In the genomic region with DNA sequence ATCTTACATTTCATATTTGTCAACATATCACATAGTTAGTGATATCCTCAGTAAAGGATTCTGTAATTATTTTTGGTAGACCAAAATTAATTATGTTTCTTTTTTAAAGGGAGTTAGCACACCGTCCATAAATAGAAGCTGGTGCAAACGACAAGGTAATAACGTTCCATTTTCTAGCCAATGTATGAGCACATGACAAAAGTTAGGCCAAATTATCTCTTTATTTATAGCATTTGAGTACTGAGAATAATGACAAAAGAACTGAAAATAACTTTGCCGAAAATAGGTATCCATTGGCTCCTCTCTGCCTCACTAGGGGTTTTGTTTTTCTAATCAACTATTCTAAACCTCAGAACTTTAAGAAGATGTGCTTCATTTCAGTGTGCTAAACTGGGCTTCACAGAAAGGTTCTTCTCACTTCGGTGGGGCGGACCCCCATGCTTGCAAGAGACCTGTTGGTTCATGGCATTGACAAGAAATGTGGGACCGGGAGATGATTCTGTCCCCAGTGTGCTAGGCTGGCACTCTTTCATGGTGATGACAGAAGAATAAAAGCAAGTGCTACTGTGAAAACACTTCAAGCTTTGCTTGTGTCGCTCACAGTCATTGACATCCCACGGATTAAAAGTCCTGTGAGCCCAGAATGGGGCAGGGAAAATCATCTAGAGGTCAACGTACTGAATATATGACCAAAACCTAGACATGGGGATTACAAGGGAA, we compare ENCODE assay signal across 27 mouse cellular contexts.
DNase-seq lines count a peak whose midpoint lies in the region; ATAC-seq lines count a peak whose summit lies in the region.
"Had no signal": no experiment of that assay in that cellular context is flagged by ENCODE, and none has a peak within 500 bp of the region (broad histone marks: within the 10 kb centered on the region; RNA-seq: fewer than 3 reads in every experiment).

No protein-coding gene starts in this region.

- no peaks in the 10 kb centered on the region for H3K27me3 ChIP-seq in heart, embryonic 10.5 days (ENCODE audit: insufficient read depth, poor library complexity, severe bottlenecking)
- H3K27me3 ChIP-seq in heart, embryonic 15.5 days: no peaks in the 10 kb centered on the region
- H3K27me3 ChIP-seq in kidney, embryonic 16.5 days (ENCODE audit: insufficient read depth, low read length): no peaks in the 10 kb centered on the region
- H3K27me3 ChIP-seq: hindbrain, embryonic 13.5 days; limb, embryonic 12.5 days; liver, embryonic 15.5 days; stomach, embryonic 15.5 days had no signal

- no peak overlapping the region for H3K27ac ChIP-seq in heart, embryonic 10.5 days
- H3K27ac ChIP-seq in heart, embryonic 15.5 days: peak overlapping the region; percentile 34; the same call in 1 of the 2 replicates
- H3K27ac ChIP-seq in kidney, embryonic 16.5 days (ENCODE audit: low read length): no peak overlapping the region
- H3K27ac ChIP-seq: hindbrain, embryonic 13.5 days; limb, embryonic 12.5 days; liver, embryonic 15.5 days; stomach, embryonic 15.5 days had no signal

- no peaks in the 10 kb centered on the region for H3K9me3 ChIP-seq in heart, embryonic 10.5 days
- H3K9me3 ChIP-seq in heart, embryonic 15.5 days (replicated peaks): no peaks in the 10 kb centered on the region
- no peaks in the 10 kb centered on the region for H3K9me3 ChIP-seq in kidney, embryonic 16.5 days (ENCODE audit: low read length)
- H3K9me3 ChIP-seq: hindbrain, embryonic 13.5 days; limb, embryonic 12.5 days; liver, embryonic 15.5 days; stomach, embryonic 15.5 days had no signal

- 71% methylated on average over 10 of the region's 10 CpGs for WGBS in heart, embryonic 10.5 days
- 51% methylated on average over 10 of the region's 10 CpGs for WGBS in heart, embryonic 15.5 days
- 75% methylated on average over 10 of the region's 10 CpGs for WGBS in kidney, embryonic 16.5 days

- intact Hi-C loops in heart, postnatal 14 days (cut with DNase I): no loop called here

- no peaks in the 10 kb centered on the region for H3K36me3 ChIP-seq in heart, embryonic 10.5 days
- no peaks in the 10 kb centered on the region for H3K36me3 ChIP-seq in heart, embryonic 15.5 days
- H3K36me3 ChIP-seq in kidney, embryonic 16.5 days (ENCODE audit: insufficient read depth, low read length): no peaks in the 10 kb centered on the region
- H3K36me3 ChIP-seq: hindbrain, embryonic 13.5 days; limb, embryonic 12.5 days; liver, embryonic 15.5 days; stomach, embryonic 15.5 days had no signal

- H3K9ac ChIP-seq in heart, embryonic 15.5 days: no peak overlapping the region
- no peak overlapping the region for H3K9ac ChIP-seq in kidney, embryonic 16.5 days (replicated peaks; ENCODE audit: low read length)
- H3K9ac ChIP-seq: hindbrain, embryonic 13.5 days; limb, embryonic 12.5 days; liver, embryonic 15.5 days; lung, embryonic 14.5 days; stomach, embryonic 15.5 days had no signal

- H3K4me1 ChIP-seq in heart, embryonic 10.5 days: no peaks in the 10 kb centered on the region
- H3K4me1 ChIP-seq in heart, embryonic 15.5 days (replicated peaks): 0 out of 2 replicates have a peak, but pooled peaks cover 3% of the 10 kb centered on the region
- H3K4me1 ChIP-seq in kidney, embryonic 16.5 days (ENCODE audit: insufficient read depth, low read length): no peaks in the 10 kb centered on the region
- H3K4me1 ChIP-seq: hindbrain, embryonic 13.5 days; limb, embryonic 12.5 days; liver, embryonic 15.5 days; stomach, embryonic 15.5 days had no signal

- 0 out of 2 replicates have a peak, but pooled peaks have one; percentile 14 for ATAC-seq in heart, embryonic 15.5 days (replicated peaks; ENCODE audit: insufficient number of reproducible peaks, insufficient read depth, low FRiP score, low read depth)
- ATAC-seq in kidney, embryonic 16.5 days (ENCODE audit: low FRiP score, low TSS enrichment): no peak
- ATAC-seq: CD4-positive, CD25-positive, alpha-beta regulatory T cell, adult 4 months; forebrain, embryonic 16.5 days; intestine, embryonic 16.5 days had no signal

- DNase-seq in heart, adult 18-20 months: peak; percentile 72 to 74
- DNase-seq in heart, embryonic 10.5 days (ENCODE audit: low spot score): no peak
- peak; percentile 15 to 33 for DNase-seq in heart, postnatal 14 days
- DNase-seq in adrenal gland, adult (ENCODE audit: inconsistent age in 2 of 2, low spot score in 1 of 2): no peak
- no peak for DNase-seq in thymus, postnatal 14 days
- DNase-seq: adrenal gland, postnatal 25 days; cerebellum, adult 18-20 months; cerebellum, postnatal 14 days; gastrocnemius, postnatal 25 days; kidney, adult 8-10 months; kidney, postnatal 10 days; layer of hippocampus, adult 9-11 months; lung, embryonic 14.5 days; lung, postnatal 14 days; midbrain, embryonic 14.5 days; right cerebral cortex, postnatal 25 days; thymus, postnatal 25 days had no signal

- no peak overlapping the region for H3K4me3 ChIP-seq in heart, embryonic 10.5 days
- H3K4me3 ChIP-seq in heart, embryonic 15.5 days: no peak overlapping the region
- H3K4me3 ChIP-seq in kidney, embryonic 16.5 days (ENCODE audit: low read length): no peak overlapping the region
- H3K4me3 ChIP-seq: erythroblast, embryonic 14.5 days; hindbrain, embryonic 13.5 days; limb, embryonic 12.5 days; liver, embryonic 15.5 days; stomach, embryonic 15.5 days had no signal

- H3K4me2 ChIP-seq in heart, embryonic 15.5 days: no peak overlapping the region
- H3K4me2 ChIP-seq in kidney, embryonic 16.5 days (replicated peaks; ENCODE audit: low read depth, low read length): no peak overlapping the region
- H3K4me2 ChIP-seq: hindbrain, embryonic 13.5 days; limb, embryonic 12.5 days; liver, embryonic 15.5 days; lung, embryonic 14.5 days; stomach, embryonic 15.5 days had no signal

Comparison
In these comparisons a context has a peak if more than half of its experiments do, and no peak if none do; other contexts are left out.
1. DNase-seq: peak in heart, adult 18-20 months (2 of 2) and heart, postnatal 14 days (2 of 2); none in heart, embryonic 10.5 days (single experiment), adrenal gland, adult (0 of 2) and thymus, postnatal 14 days (single experiment).